Mouse (Mus musculus) liver, postnatal 0 days (tissue): ENCODE results near the gene Morn5. TPM values are rescaled to one million over a fixed set of nuclear protein-coding genes. Genes with fewer than 3 reads are reported as not detected.

Experiments
- ATAC-seq: fragments of 200-750 bp; cut with Nextera tagmentation; 2 replicates; pipeline ENCODE4 v1.8.0; 2017; ENCODE audit warnings: mild to moderate bottlenecking, moderate library complexity
- DNase-seq: peaks from one replicate; pipeline ENCODE4 v3.0.0-alpha.2; 2016
- H3K27ac ChIP-seq: fragments of 300-500 bp; sonication (generic); 2 replicates; pipeline ENCODE4 v1.5.1; 2014; ENCODE audit warnings: antibody characterized with exemption, moderate library complexity, mild to moderate bottlenecking, low read depth
- H3K27me3 ChIP-seq: fragments of 300-500 bp; sonication (generic); 2 replicates; pipeline ENCODE4 v1.6.1; 2014; ENCODE audit warnings: low read length, control low read depth, mixed read lengths; ENCODE audit not compliant: insufficient read depth
- H3K36me3 ChIP-seq: fragments of 300-500 bp; sonication (generic); replicated peaks from 2 replicates; pipeline ENCODE4 v1.6.1; 2014; ENCODE audit warnings: mild to moderate bottlenecking, control low read depth, low read length, moderate library complexity, mixed read lengths; ENCODE audit not compliant: insufficient read depth
- H3K4me1 ChIP-seq: fragments of 300-500 bp; sonication (generic); 2 replicates; pipeline ENCODE4 v1.6.1; 2014; ENCODE audit warnings: antibody characterized with exemption, mild to moderate bottlenecking, control low read depth; ENCODE audit not compliant: insufficient read depth
- H3K4me2 ChIP-seq: fragments of 300-500 bp; sonication (generic); 2 replicates; pipeline ENCODE4 v1.6.1; 2014; ENCODE audit warnings: low read depth, mild to moderate bottlenecking, low read length, moderate library complexity, mixed read lengths
- H3K4me3 ChIP-seq: fragments of 300-500 bp; sonication (generic); 2 replicates; pipeline ENCODE4 v1.5.1; 2014; ENCODE audit warnings: low read depth, low read length
- H3K9ac ChIP-seq: fragments of 300-500 bp; sonication (generic); replicated peaks from 2 replicates; pipeline ENCODE4 v1.6.1; 2014; ENCODE audit warnings: mild to moderate bottlenecking, moderate library complexity
- H3K9me3 ChIP-seq: fragments of 300-500 bp; sonication (generic); 2 replicates; pipeline ENCODE4 v1.6.1; 2016; ENCODE audit warnings: mild to moderate bottlenecking, control low read depth, low read length, mixed read lengths
- CTCF ChIP-seq: sonication (generic); IDR thresholded peaks from 2 replicates; pipeline ENCODE4 v1.5.1; 2016; ENCODE audit warnings: antibody characterized with exemption, low read depth
- EP300 ChIP-seq: IDR thresholded peaks from 2 replicates; pipeline ENCODE4 v1.6.1; 2016; ENCODE audit warnings: antibody characterized with exemption, low read depth, mild to moderate bottlenecking
- WGBS: fragments of 180-500 bp; shearing (Covaris S2); extraction: QIAGEN DNeasy Blood & Tissue Kit; methylation state at CpG from one replicate; pipeline ENCODE4 v1.1.7; 2014; ENCODE audit not compliant: insufficient replicate concordance; 5-methylcytosine and 5-hydroxymethylcytosine counted together
- polyA plus RNA-seq: library from polyadenylated mRNA; unstranded; fragments of >200 nt; fragmentation: Nextera tagmentation; extraction: Ambion mirVana; gene quantifications from 2 replicates; pipeline ENCODE4 v1.2.1, GENCODE M21; 2015

Gene Morn5
- polyA plus RNA-seq, 1 experiment from 2014 or later = not detected

DNA sequence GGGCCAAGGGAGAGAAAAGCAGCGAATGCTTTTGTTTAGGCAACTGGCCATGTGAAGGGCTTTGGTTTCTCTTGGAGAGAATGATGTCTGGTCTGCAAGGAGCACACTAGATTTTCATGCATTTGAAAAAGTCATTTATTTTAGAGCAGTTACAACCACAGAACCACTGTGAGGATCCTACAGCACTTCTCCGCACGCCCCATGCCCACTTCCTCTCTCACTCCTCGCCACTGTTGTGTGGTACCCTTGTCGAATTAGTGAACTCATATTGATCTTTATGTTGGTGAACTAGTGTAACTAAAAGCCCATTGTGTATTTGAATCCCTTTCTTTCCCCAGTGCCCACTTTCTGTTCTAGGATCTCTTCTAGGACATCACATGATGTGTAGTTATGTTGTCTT is 26.0 kb downstream of the Morn5 start:
- no peaks in the 10 kb centered on the region for H3K36me3 ChIP-seq
- H3K9ac ChIP-seq = no peak overlapping the region
- H3K9me3 ChIP-seq = no peaks in the 10 kb centered on the region
- ATAC-seq (no peak), DNase-seq (no peak)
- no peak overlapping the region for H3K4me3 ChIP-seq
- no peak overlapping the region for H3K4me2 ChIP-seq
- WGBS = 58% methylated on average over 5 of the region's 5 CpGs
- H3K27ac ChIP-seq = no peak overlapping the region
- TF ChIP-seq CTCF = no peak
- no peak for TF ChIP-seq EP300
- peaks cover 3% of the 10 kb centered on the region; the same call in 1 of the 2 replicates for H3K4me1 ChIP-seq
- H3K27me3 ChIP-seq = no peaks in the 10 kb centered on the region

DNA sequence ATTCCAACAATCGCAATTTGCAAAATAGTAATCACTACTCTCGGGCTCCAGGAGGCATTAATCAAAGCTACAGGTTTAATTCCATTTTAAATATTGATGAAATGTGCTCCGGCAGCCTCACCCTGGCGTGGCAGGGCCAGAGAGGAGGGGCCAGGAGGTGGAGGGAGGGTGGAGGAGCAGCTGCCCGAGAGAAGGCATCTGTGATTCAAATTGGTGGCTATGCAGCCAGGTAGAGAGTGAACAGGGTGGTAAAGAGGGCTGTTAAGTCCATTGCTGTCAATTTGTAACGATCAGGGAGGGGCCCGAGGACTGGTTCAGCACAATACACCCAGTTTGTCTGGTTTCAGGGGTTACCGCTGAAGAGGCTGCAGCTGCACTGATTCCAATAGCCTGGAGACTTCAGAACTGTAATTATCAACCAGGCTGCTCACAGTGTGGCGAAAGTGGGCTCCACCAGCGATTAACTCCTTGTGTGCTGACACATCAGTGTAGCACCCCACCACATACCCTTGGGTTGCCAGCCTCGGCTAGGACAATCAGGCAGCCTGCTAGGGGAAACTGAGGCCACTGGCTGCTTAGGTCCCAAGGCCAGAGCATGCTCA is 28.0 kb downstream of the Morn5 start:
- DNase-seq = no peak
- Histone ChIP-seq H3K4me1 (0 out of 2 replicates have a peak, but pooled peaks cover 2% of the 10 kb centered on the region), H3K9me3 (no peaks in the 10 kb centered on the region), H3K36me3 (no peaks in the 10 kb centered on the region), H3K4me2 (no peak overlapping the region), H3K27ac (no peak overlapping the region), H3K27me3 (no peaks in the 10 kb centered on the region), H3K4me3 (no peak overlapping the region), H3K9ac (no peak overlapping the region)
- TF ChIP-seq EP300 = no peak
- no peak for TF ChIP-seq CTCF
- 30% methylated on average over 11 of the region's 11 CpGs for WGBS
- no peak for ATAC-seq

DNA sequence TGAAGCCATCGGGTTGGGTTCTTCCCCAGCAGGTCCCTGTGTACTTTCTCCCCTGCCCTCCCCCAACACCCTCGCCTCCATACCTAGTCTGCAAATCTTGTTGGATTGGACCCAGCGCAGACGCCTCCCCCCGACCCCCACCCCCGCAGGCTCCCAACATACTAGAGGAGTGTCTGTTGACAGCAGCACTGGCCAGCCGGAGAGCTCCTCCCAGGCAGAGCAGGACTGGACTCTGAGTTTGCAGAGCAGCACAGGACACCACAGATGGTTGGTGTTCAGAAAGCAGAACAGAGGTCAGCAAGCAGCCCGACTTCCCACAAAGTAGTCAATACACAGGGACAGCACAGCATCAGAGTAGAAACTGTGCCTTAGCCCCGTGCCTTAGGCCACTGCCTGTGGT is 32.2 kb downstream of the Morn5 start:
- Histone ChIP-seq H3K4me2 (peak overlapping the region; percentile 19; the same call in 1 of the 2 replicates), H3K27me3 (no peaks in the 10 kb centered on the region), H3K27ac (peak overlapping the region; percentile 88), H3K9me3 (no peaks in the 10 kb centered on the region), H3K4me3 (no peak overlapping the region), H3K36me3 (no peaks in the 10 kb centered on the region), H3K9ac (no peak overlapping the region), H3K4me1 (0 out of 2 replicates have a peak, but pooled peaks cover 2% of the 10 kb centered on the region)
- WGBS = 35% methylated on average over 9 of the region's 9 CpGs
- DNase-seq (peak; percentile 81), ATAC-seq (peak; percentile 99)
- peak; percentile 48; the same call in 1 of the 2 replicates for TF ChIP-seq EP300
- TF ChIP-seq CTCF = no peak

DNA sequence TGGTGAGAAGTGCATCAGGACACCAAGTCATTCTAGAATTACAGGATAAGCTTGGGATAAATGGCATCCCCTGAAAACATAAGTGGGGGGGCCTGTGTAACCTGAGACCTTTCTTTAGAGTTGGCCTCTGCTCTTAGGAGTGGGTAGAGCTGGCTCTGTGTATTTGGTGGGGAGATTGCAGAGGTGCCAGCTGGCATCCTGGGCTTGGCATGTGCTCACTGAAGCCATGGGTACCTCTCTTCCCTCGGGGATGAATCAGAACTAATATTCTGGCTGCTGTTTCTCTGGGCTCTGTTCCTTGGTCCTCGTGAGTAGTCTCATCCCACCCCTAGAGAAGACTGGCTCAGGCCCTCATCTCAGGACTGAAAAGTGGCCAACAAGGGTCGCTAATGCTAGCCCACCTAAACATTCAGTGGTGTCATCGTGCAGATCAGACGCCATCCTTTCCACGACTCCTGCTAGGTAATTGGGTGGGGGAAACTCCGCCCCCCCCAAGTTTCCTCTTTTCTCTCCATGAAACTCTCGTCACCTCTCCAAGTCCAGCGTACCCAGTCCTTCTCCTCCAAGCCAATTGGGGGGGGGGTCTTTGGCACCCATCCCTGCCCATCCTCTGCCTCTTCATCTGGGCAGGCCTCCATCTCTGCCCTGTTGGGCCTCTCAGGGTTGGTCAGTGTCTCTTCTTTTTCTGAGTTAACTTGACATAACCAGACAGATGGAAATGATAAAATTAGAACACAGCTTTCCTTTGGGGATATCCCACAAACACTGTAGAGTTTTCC is 33.7 kb downstream of the Morn5 start:
- Histone ChIP-seq H3K4me1 (0 out of 2 replicates have a peak, but pooled peaks cover 2% of the 10 kb centered on the region), H3K4me3 (no peak overlapping the region), H3K9me3 (no peaks in the 10 kb centered on the region), H3K4me2 (no peak overlapping the region), H3K36me3 (no peaks in the 10 kb centered on the region), H3K9ac (no peak overlapping the region), H3K27me3 (no peaks in the 10 kb centered on the region), H3K27ac (no peak overlapping the region)
- TF ChIP-seq CTCF (no peak), EP300 (no peak)
- WGBS = 77% methylated on average over 9 of the region's 9 CpGs
- DNase-seq (no peak), ATAC-seq (no peak)

DNA sequence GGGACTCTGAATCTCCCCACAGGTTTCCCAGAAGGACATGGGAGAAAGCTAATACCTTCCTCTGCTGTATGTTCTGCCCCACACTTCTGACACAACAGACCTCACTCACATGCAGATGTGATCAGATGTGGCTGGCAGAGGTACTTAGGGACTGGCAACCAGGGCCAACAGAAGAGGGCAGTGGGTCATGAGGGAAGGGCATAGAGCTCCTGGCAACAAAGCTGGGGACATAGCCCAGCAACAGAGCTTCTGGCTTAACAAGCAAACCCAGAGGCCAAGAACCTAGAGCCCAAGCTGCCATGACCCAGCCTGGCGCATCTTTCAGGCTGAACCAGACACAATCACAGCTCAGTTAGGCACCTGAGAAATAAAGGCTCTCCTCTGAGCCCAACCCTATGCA is 35.8 kb downstream of the Morn5 start:
- H3K4me2 ChIP-seq = no peak overlapping the region
- H3K9me3 ChIP-seq = no peaks in the 10 kb centered on the region
- WGBS = 92% methylated on average over 1 of the region's 1 CpGs
- no peak overlapping the region for H3K27ac ChIP-seq
- no peak for DNase-seq
- H3K36me3 ChIP-seq = no peaks in the 10 kb centered on the region
- peaks cover 4% of the 10 kb centered on the region; the same call in 1 of the 2 replicates for H3K27me3 ChIP-seq
- no peak overlapping the region for H3K4me3 ChIP-seq
- no peak for TF ChIP-seq EP300
- no peak for TF ChIP-seq CTCF
- no peak for ATAC-seq
- H3K4me1 ChIP-seq = 0 out of 2 replicates have a peak, but pooled peaks cover 2% of the 10 kb centered on the region
- H3K9ac ChIP-seq = no peak overlapping the region

DNA sequence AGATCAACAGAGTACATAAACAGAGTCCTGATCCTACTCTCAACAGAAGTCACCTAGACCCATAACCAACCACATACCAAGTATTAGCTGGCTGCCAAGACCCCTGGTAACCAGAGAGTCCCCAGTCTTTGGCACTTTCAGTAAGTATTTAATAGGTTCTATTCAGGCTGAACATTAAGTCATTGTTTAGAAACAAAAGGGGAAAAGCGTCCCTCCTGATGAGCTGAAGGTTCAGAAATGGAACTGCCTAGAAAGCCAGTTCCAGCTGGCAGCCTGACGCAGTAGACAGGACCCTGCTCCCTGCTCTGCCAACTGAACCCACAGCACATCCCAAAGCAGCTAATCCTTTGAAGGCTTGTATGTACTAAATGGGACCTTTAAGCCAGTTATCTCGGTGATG is 39.9 kb downstream of the Morn5 start:
- TF ChIP-seq EP300 = no peak
- no peak for TF ChIP-seq CTCF
- DNase-seq = no peak
- no peak for ATAC-seq
- no peak overlapping the region for H3K27ac ChIP-seq
- 55% methylated on average over 3 of the region's 3 CpGs for WGBS
- H3K9me3 ChIP-seq = no peaks in the 10 kb centered on the region
- no peak overlapping the region for H3K4me3 ChIP-seq
- no peaks in the 10 kb centered on the region for H3K36me3 ChIP-seq
- H3K9ac ChIP-seq = no peak overlapping the region
- no peak overlapping the region for H3K4me2 ChIP-seq
- H3K4me1 ChIP-seq = peaks cover 9% of the 10 kb centered on the region
- H3K27me3 ChIP-seq = peaks cover 41% of the 10 kb centered on the region
